Mouse (Mus musculus) cerebellum, adult 2 months (tissue): Measurements from ENCODE around the gene Gm39566.

ENCODE experiments used
- CTCF ChIP-seq: fragments of 200-500 bp; IDR thresholded peaks from 2 replicates; pipeline ENCODE4 v1.5.1; 2011; ENCODE audit warnings: low read depth, mild to moderate bottlenecking, control low read depth, low read length, moderate library complexity, borderline replicate concordance; ENCODE audit not compliant: insufficient read depth
- POLR2A ChIP-seq: fragments of 200-500 bp; IDR thresholded peaks from 2 replicates; pipeline ENCODE4 v1.6.1; 2011; ENCODE audit warnings: low read length, control low read depth, borderline replicate concordance; ENCODE audit not compliant: insufficient read depth

GRCm38 (mm10) chr11:69795983-69796435, 19.1 kb downstream of the Gm39566 start:
- TF ChIP-seq CTCF: no peak
- no peak for TF ChIP-seq POLR2A
